Mouse (Mus musculus) MN1 (cell line): Measurements from ENCODE around the gene Trim65.

Source experiments
- DNase-seq: peaks from one replicate; pipeline ENCODE4 v3.0.0-alpha.2; 2016; ENCODE audit warnings: low spot score

Trim65 gene

DNA sequence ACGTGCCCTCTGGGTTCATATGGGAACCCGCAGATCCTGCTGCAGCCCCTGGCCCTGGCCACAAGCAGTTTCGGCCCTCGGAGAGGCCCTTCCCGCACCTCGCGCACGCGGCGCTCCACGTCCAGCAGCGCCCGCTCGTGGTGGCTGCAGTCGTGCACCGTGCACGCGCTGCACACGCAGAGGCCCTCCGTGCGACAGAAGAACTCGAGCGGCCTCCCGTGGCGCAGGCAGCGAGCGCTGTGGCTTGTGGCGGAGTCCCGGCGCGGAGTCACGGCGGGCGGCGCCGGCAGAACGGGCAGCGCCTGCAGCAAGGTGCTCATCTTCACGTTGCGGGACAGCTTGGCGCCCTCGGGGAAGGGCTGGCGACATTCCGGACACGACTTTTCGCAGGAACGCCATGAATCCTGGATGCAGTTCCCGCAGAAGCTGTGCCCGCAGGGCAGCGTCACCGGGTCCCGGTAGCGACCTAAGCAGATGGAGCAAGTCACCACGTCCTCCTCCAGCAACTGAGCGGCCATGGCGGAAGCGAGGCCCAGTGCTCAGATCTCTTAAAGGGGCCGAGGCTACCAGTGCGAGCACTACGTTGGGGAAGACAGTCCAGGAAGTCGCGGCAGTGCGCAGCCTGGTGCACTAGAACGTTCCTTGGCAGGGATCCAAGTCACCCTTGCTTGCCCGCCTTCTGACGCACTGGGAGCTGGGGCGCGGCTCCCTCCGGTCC, at the start of gene Trim65:
Gene Trim65, minus strand, starts transcription at position 641 of the 718 bp plus-strand sequence.
- DNase-seq: peak; percentile 92

DNA sequence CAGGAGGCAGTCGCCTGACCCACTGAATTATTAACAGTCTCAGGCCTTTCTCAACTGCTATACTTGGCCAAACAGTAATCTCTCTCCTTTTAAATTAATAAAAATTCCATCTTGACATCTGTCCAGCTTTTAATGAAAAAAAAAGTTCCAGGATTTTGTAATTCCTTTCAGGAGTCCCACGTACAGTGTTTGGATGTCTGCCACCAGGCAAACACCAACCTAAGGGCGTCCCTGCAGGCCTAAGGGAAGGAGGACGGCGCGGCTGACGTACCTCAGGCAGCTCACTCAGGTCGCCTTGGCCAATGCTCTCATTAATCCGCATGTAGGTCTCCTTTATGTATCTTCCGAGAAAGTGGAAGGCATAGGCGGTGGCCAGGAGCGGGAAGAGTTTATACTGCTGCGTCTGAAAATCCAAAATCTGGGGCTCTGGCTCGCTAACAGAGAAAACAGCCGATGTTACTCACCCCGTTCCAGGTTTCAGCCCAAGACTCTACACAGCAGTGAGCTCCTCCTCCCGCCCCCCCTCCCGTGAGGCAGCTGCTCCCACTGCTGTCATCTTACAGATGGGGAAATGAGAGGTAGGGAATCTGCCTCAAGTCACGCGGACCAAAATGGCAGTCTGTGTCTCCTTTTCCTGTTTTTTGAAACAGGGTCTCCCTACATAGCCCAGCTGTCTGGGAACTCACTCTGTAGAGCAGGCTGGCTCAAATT, 47.6 kb upstream of the Trim65 start:
- no peak for DNase-seq

GRCm38 (mm10) chr11:116176010-116176409, 45.1 kb upstream of the Trim65 start:
- no peak for DNase-seq

DNA sequence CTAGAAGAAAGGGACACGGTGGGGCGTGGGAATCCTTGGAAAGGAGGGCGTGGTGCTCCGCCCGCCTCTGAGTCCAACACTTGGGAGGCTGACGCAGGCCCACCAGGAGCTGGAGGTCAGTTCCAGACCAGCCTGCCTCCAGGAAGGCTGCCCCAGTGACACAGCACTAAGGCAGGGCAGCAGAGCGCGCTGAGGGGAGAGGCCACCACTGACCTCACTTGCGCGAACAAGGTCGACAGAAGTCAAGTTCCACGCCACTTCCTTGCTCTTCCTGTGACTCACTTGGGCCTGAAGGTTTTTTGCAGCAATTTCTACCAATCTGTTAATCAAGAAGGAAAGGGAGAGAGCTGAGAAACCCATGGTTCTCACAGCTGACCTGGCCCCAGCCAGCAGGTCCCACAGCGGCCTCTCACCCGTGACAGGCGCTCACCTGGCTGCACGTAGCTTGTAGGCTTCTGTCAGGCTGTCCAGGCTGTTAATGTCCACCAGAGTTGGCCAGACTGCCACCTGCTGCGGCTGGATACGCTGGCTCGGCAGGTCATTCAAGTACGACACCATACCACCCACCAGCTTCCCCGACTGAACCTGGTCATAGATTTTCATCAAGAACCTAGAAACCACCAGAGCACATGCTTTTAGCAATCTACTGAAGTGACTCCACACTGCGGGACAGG, 44.0 kb upstream of the Trim65 start:
- no peak for DNase-seq

DNA sequence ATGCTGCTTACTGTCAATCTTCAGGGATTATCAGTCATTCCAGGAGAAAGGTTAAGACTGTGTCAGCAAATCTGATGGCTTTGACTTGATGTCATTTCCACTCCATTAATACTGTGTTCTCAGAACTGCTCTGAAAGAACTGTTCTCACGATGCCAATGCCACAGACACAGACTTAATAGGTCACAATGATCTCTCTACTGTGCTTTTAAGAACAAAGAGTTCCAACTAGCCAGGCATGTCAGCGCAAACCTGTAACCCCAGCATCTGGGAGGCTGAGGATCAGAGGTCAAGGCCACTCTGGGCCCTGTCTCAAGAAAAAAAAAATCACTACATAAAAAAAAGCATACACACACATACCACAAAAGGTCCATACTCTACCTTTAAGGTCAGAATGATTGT, 41.0 kb upstream of the Trim65 start:
- DNase-seq: no peak

DNA sequence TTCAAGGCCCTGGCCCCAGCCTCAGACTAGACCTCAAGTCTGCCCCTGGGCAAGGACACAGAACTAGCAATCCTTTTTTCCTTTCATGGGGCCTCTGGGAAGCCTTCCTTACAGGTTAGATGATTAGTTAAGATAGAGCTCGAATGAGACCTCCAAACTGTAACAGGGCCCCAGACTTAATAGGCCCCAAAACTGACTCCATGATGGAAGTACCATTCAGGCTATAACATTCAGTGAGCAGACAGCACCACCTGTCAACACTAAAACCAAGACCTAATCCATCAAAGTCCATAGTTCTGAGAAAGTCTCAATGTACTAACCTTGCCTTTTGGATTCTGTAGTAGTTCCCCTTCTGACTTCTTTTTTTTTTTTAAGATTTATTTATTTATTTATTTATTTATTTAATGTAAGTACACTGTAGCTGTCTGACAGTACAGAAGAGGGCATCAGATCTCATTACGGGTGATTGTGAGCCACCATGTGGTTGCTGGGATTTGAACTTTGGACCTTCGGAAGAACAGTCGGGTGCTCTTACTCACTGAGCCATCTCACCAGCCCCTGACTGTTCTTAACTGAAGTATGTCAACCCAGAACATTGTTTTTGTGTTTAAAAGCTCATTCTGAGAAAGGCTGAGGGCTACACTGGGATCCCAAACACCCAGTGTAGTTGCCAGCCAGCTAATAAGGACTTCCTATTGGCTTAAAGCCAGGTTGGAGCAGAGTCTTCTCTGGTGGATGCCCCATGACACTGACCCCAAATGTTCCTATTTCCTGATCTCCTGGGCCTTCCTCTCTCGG, 39.3 kb upstream of the Trim65 start:
- DNase-seq: no peak

- no peak for DNase-seq
These were observed 38.3 kb upstream of the Trim65 start for GRCm38 (mm10) chr11:116169214-116169613.

GRCm38 (mm10) chr11:116167884-116168439, 37.0 kb upstream of the Trim65 start, which contains the start of gene Fbf1:
Gene Fbf1, minus strand, starts transcription at chr11:116168166.
- DNase-seq: peak; percentile 96

DNA sequence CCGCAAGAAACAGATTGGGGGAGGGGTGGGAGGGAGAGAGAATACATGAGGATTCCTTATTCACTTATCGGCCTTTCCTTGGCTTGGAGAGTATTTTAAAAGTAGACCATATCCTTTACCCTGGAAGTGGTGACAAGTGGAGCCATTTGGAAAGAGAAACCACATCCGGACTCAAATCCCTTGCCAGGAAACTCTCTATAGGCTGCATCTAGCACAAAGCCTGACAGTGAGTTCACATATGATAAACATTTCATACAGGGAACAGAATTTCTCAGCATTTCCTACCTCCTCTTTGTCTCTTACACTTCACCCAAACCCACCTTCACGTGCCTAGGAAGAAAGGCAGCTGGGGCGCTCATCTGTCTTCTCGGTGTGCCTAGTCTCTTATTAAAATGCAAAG, 36.3 kb upstream of the Trim65 start:
- DNase-seq: no peak

- DNase-seq: no peak
These were observed 32.1 kb upstream of the Trim65 start for GRCm38 (mm10) chr11:116163002-116163401.

DNA sequence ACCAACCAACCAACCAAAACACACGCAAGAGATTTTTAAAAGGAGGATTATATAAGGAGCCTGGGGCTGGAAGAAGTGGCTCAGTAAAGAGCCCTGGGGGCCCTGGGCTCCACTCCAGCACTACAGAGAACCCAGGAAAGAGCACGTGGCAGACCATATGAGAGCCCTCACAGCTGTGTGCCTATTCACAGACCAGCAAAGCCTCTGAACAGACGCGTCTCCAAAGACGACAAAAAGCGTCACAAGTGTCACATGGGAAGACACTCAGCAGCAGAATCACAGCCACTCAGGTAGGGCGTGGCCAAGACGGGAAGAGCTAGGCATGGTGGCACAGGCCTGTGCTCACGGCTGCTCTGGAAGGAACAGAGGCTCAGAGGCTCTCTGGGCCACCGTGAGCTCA, 31.2 kb upstream of the Trim65 start:
- DNase-seq: no peak

GRCm38 (mm10) chr11:116161312-116161711, 30.4 kb upstream of the Trim65 start:
- DNase-seq: no peak

DNA sequence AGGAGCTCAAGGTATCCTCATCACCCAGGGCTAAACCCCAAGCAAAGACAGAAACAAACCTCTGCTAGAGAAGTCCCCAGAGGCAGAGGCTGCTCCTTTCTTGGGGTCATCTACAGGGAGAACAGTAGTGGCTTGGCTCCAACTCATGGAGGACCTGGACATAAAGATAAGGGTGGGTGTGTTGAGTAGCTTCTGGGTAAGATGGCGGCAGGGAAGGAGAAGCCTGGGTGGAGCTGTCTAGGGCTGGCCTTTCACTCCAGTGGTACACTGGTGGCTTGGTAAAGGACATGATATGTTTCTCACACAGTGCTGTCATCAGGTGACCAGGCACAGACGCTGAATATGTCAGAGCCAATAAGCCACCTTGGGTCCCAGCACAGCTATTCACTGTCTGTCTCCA, 20.0 kb upstream of the Trim65 start:
- DNase-seq: no peak

- no peak for DNase-seq
These were observed 18.4 kb upstream of the Trim65 start for GRCm38 (mm10) chr11:116149341-116149740.

DNA sequence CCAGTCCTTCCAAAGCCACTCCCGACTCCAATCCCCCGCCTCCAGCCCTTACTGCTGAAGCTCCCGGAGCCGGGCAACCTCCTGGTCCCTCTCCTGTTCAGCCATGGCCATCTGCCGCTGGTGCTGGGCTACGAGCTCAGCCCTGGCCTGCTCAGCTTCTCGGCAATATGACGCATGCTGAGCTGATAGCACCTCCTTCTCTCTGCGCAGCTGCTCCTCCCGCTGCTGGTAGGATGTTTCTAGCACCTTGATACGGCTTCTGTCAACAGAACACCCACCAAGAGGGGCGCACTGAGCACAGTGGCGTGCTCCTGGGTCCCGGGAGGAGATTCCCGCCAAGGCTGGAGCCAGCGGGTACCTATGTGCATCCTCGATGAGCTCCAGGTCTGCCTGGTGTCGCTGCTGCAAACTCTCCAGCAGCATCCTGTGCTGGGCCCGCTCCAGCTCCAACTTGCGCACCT, 17.9 kb upstream of the Trim65 start:
- DNase-seq: no peak

GRCm38 (mm10) chr11:116146294-116146985, 15.5 kb upstream of the Trim65 start:
- DNase-seq: no peak

DNA sequence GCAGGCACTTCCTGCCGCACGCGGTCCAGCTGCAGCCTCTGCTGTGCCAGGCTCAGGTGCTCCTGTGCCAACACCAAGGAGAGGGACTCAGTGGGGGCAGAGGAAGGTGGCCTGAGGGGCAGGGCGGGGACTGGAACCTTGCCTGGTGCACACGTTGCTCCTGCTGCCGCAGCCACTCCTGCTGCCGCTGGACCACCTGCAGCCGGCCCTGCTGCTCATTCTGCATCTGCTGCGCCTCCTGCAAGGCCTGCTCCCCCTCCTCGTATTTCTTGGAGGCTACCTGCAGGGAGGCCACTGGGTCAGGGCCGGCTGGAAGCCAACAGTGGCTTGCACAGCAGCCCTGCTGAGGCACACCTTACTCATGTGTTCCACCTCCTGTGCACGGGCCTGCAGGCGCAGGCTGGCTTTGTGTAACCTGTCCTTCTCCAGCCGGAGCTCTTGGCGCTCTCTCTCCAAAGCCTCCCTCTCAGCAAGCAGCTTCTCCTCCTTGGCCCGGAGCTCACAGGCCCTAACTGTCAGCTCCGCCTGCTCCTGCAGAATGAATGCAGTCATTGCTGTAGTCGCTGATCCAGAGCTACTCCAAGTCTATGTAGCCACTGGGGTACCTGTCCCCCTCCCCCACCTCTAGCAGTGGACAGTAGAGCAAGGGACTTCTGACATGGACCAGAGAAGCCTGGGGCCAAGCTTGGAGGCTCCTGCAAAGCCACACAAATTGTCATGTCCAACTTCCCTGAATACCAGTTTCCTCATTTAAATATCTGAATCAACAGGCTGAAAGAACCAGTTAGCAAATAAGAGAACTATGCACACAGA, 14.8 kb upstream of the Trim65 start:
- DNase-seq: no peak

- no peak for DNase-seq
These were observed 12.5 kb upstream of the Trim65 start for GRCm38 (mm10) chr11:116143468-116143867.

DNA sequence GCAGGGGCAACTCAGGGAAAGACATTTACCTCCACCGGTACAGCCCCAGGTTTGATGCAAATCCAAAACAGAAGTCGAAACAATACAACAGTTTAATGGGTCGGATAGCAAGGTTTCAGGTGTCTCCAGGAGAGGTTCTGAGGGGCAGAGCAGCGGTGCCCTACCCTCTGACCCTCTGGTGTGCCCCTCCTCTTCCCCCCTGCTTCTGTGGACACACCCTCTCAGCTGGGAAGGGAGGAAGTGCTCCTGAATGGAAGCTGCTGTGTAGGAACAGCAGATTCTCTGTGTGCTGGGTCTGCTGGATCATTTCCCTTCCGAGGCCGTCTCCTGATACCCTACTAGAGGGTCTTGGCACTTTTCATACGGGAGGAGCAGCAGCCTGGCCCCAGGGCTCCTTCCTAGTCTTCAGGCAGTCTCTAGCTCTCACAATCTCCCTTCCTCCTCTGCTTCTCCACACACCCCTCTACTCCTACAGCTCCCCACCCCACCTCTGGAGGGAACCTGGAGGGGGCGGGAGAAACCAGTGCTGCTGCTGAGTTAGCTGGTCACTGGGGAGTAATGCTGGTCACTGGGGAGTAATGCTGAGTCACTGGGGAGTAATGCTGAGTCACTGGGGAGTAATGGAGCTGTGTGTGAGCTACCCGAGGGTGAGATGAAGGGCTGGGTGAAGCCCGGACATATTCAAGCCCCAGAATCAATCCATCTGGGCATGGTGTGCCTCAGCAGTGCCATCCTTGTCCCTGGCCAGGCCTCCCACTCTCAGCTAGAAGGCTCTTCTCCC, 11.5 kb upstream of the Trim65 start:
- DNase-seq: peak; percentile 48
